Mouse (Mus musculus): ENCODE measurements around the gene Syvn1. TPM values are rescaled to one million over a fixed set of nuclear protein-coding genes. Genes with fewer than 3 reads are reported as not detected.

The Syvn1 gene
- 42.1 TPM for polyA plus RNA-seq (2015; fragmentation: Illumina TruSeq; extraction: RNeasy Lipid Tissue Mini Kit (QIAGEN cat#74804); ENCODE audit: insufficient read depth, low replicate concordance)

DNA sequence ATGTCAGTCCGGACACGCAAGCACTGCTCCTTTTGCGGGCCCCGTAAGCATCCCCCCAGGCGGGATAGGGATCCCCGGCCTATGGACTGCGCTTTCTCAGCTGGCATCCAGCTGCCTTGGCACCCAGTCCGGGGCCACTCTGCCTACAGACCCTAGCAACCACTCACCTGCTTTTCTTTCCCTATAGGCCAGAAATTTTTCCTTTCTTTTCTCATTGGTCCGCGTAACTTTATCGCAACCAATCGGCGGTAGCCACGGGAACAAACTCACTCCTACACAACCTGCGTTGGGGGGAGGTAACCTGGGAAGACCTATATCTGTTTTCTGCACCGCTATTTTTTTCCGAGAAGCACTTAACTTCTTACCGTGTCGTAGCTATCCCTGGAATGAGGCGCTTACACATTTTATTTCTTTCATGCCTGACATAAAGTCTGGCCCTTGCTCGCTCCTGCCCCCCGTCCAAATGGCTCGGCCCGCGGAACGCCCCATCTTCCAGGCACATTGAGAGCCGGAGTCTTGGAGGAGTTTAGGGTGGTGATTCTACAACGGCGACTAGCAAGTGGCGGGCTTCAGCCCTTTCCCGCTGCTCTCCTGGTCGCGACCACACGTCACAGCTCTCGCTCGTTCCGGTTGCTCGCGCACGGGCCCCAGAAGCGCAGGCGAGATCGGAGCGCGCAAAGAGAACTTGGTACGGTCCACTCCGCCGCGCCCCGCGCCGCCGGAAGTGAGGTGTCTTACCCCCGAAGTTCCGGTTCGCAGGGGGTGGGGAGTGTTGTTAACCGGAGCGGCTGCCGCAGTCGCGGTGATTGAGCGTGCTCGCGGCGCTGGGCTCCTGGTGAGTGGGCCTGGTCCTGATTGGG, at the start of gene Syvn1:
TSS of gene Syvn1 (plus strand) at position 283 of the 860 bp plus-strand sequence.

DNA sequence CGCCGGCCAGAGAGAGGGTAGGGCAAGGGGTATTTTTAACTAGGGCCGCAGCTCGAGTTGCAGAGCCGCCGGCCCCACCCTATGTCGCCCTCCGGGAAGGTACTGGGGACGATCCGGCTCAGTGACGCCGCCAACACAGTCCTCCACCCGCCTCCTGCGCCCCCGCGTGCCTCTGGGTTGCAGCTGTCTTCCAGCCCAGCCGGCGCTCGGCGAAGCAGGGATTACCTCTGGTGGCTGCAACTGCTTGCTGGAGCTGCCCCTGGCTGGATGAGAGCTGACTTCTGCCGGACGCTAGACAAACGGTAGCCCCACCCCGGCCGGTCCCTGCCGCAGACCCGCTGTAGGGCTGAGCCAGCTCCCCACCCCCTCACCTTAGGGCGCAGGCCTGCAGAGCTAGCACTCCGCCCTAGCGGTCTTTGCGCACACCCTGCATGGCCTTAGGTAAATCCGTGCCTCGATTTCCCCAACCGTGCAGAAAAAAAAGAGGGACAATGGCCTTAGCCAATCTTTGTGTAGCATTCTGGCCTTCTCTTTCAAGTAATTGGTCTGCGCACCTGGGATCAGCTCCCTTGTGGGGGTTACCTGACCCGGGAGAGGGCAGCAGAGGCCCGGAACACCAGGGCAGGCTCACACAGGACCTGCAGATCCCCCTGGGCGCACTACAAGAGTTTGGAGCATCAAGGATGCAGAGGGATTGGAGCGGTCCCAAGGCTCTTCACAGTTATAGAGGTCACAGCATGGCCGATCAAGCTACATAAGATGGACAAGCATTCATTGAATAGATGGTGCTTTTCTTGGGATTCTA, 30.7 kb upstream of the Syvn1 start, which contains the start of gene Capn1:
TSS of gene Capn1 (minus strand) at position 387 of the 805 bp plus-strand sequence.

GRCm38 (mm10) chr19:6057313-6058096, 11.1 kb downstream of the Syvn1 start, which contains the start of the genes Mrpl49 and Fau:
Mrpl49 (minus strand) TSS chr19:6057785.
Fau (plus strand) TSS chr19:6057844.

DNA sequence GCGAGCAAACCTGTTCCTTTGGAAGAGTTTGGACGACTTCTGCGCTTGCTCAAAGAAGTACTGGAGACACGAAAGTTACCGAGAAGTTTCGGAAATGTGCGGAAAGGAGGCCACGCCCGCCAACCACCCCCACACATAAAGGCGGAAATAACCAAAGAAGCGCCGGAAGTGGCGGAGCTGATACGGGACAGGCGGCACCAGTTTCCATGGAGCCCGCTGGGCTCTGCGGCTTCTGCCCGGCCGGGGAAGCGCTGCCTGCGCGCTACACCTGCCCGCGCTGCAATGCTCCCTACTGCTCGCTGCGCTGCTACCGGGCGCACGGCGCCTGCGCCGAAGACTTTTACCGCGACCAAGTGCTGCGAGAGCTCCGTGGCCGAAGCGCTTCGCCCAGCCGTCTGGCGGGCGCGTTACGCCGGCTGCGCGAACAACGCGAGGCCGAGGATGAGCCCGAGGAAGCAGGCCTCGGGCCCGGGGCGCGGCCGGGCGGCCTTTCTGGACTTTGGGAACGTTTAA, 14.7 kb downstream of the Syvn1 start, which contains the start of gene Znhit2:
TSS of gene Znhit2 (plus strand) at position 172 of the 513 bp plus-strand sequence.

GRCm38 (mm10) chr19:6067724-6068415, 21.5 kb downstream of the Syvn1 start, which contains the start of gene Tm7sf2:
Tm7sf2 (minus strand) TSS chr19:6068373.

GRCm38 (mm10) chr19:6076564-6077393, 30.4 kb downstream of the Syvn1 start, which contains the start of gene Vps51:
Vps51 (minus strand) TSS chr19:6077231.

DNA sequence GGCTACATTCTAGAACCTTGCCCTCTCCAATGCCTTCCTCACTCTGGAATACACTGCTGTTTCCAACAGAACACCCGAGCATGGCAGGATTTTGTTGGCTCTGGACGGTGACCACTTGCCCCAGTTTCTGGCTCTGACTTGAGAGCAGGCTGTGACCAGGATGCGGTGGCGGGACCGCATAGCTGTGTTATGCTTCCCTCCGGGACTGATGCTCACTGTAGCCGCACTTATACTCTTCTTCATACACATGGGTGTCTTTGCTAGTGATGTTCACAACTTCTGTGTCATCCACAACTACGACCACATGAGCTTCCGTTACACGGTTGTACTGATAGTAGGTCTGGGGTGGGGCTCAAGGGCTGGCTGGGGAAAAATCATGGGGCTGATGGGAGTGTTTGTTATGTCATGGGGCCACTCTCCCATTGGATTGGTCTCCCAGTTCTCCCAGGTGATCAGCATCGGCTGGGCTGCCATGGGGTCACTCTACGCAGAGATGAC, 33.7 kb downstream of the Syvn1 start, which contains the start of gene Tmem262:
TSS of gene Tmem262 (plus strand) at position 51 of the 498 bp plus-strand sequence.

GRCm38 (mm10) chr19:6082156-6082555, 35.8 kb downstream of the Syvn1 start, which contains the start of gene Gm28374:
Gm28374 (minus strand) TSS chr19:6082256.

GRCm38 (mm10) chr19:6084478-6085248, 38.3 kb downstream of the Syvn1 start, which contains the start of the genes Zfpl1 and Cdca5:
Zfpl1 (minus strand) TSS chr19:6084956.
Cdca5 (plus strand) TSS chr19:6084983.

GRCm38 (mm10) chr19:6094119-6094518, 47.7 kb downstream of the Syvn1 start, which contains the start of gene AC131692.1:
AC131692.1 (plus strand) TSS chr19:6094419.

Other genes with a start within 250 kb of the Syvn1 start
- 18.0 TPM for gene Frmd8, start 171.3 kb upstream of the Syvn1 start, polyA plus RNA-seq (2015; fragmentation: Illumina TruSeq; extraction: RNeasy Lipid Tissue Mini Kit (QIAGEN cat#74804); ENCODE audit: insufficient read depth, low replicate concordance)
- 35.5 TPM for gene Slc25a45, start 168.8 kb upstream of the Syvn1 start, polyA plus RNA-seq (2015; fragmentation: Illumina TruSeq; extraction: RNeasy Lipid Tissue Mini Kit (QIAGEN cat#74804); ENCODE audit: insufficient read depth, low replicate concordance)
- gene Tigd3, start 152.4 kb upstream of the Syvn1 start, polyA plus RNA-seq (2015; fragmentation: Illumina TruSeq; extraction: RNeasy Lipid Tissue Mini Kit (QIAGEN cat#74804); ENCODE audit: insufficient read depth, low replicate concordance): 0.84 TPM
- gene Dpf2, start 133.6 kb upstream of the Syvn1 start, polyA plus RNA-seq (2015; fragmentation: Illumina TruSeq; extraction: RNeasy Lipid Tissue Mini Kit (QIAGEN cat#74804); ENCODE audit: insufficient read depth, low replicate concordance): 103 TPM
- gene Cdc42ep2, start 121.8 kb upstream of the Syvn1 start, polyA plus RNA-seq (2015; fragmentation: Illumina TruSeq; extraction: RNeasy Lipid Tissue Mini Kit (QIAGEN cat#74804); ENCODE audit: insufficient read depth, low replicate concordance): 6.4 TPM
- gene Pola2, start 82.4 kb upstream of the Syvn1 start, polyA plus RNA-seq (2015; fragmentation: Illumina TruSeq; extraction: RNeasy Lipid Tissue Mini Kit (QIAGEN cat#74804); ENCODE audit: insufficient read depth, low replicate concordance): 30.6 TPM
- not detected for gene Slc22a20, start 60.4 kb upstream of the Syvn1 start, polyA plus RNA-seq (2015; fragmentation: Illumina TruSeq; extraction: RNeasy Lipid Tissue Mini Kit (QIAGEN cat#74804); ENCODE audit: insufficient read depth, low replicate concordance)
- 28.9 TPM for gene Capn1, start 30.7 kb upstream of the Syvn1 start, polyA plus RNA-seq (2015; fragmentation: Illumina TruSeq; extraction: RNeasy Lipid Tissue Mini Kit (QIAGEN cat#74804); ENCODE audit: insufficient read depth, low replicate concordance)
- gene Mrpl49, start 11.2 kb downstream of the Syvn1 start, polyA plus RNA-seq (2015; fragmentation: Illumina TruSeq; extraction: RNeasy Lipid Tissue Mini Kit (QIAGEN cat#74804); ENCODE audit: insufficient read depth, low replicate concordance): 48.0 TPM
- gene Fau, start 11.3 kb downstream of the Syvn1 start, polyA plus RNA-seq (2015; fragmentation: Illumina TruSeq; extraction: RNeasy Lipid Tissue Mini Kit (QIAGEN cat#74804); ENCODE audit: insufficient read depth, low replicate concordance): 1,233 TPM
- gene Znhit2, start 14.6 kb downstream of the Syvn1 start, polyA plus RNA-seq (2015; fragmentation: Illumina TruSeq; extraction: RNeasy Lipid Tissue Mini Kit (QIAGEN cat#74804); ENCODE audit: insufficient read depth, low replicate concordance): 0.99 TPM
- 8.7 TPM for gene Tm7sf2, start 21.8 kb downstream of the Syvn1 start, polyA plus RNA-seq (2015; fragmentation: Illumina TruSeq; extraction: RNeasy Lipid Tissue Mini Kit (QIAGEN cat#74804); ENCODE audit: insufficient read depth, low replicate concordance)
- gene Vps51, start 30.7 kb downstream of the Syvn1 start, polyA plus RNA-seq (2015; fragmentation: Illumina TruSeq; extraction: RNeasy Lipid Tissue Mini Kit (QIAGEN cat#74804); ENCODE audit: insufficient read depth, low replicate concordance): 47.4 TPM
- not detected for gene Tmem262, start 33.5 kb downstream of the Syvn1 start, polyA plus RNA-seq (2015; fragmentation: Illumina TruSeq; extraction: RNeasy Lipid Tissue Mini Kit (QIAGEN cat#74804); ENCODE audit: insufficient read depth, low replicate concordance)
- not detected for gene Gm28374, start 35.7 kb downstream of the Syvn1 start, polyA plus RNA-seq (2015; fragmentation: Illumina TruSeq; extraction: RNeasy Lipid Tissue Mini Kit (QIAGEN cat#74804); ENCODE audit: insufficient read depth, low replicate concordance)
- gene Zfpl1, start 38.4 kb downstream of the Syvn1 start, polyA plus RNA-seq (2015; fragmentation: Illumina TruSeq; extraction: RNeasy Lipid Tissue Mini Kit (QIAGEN cat#74804); ENCODE audit: insufficient read depth, low replicate concordance): 12.9 TPM
- gene Cdca5, start 38.4 kb downstream of the Syvn1 start, polyA plus RNA-seq (2015; fragmentation: Illumina TruSeq; extraction: RNeasy Lipid Tissue Mini Kit (QIAGEN cat#74804); ENCODE audit: insufficient read depth, low replicate concordance): 8.2 TPM
- 0.47 TPM for gene AC131692.1, start 47.8 kb downstream of the Syvn1 start, polyA plus RNA-seq (2015; fragmentation: Illumina TruSeq; extraction: RNeasy Lipid Tissue Mini Kit (QIAGEN cat#74804); ENCODE audit: insufficient read depth, low replicate concordance)
- not detected for gene Naaladl1, start 59.2 kb downstream of the Syvn1 start, polyA plus RNA-seq (2015; fragmentation: Illumina TruSeq; extraction: RNeasy Lipid Tissue Mini Kit (QIAGEN cat#74804); ENCODE audit: insufficient read depth, low replicate concordance)
- gene Sac3d1, start 72.1 kb downstream of the Syvn1 start, polyA plus RNA-seq (2015; fragmentation: Illumina TruSeq; extraction: RNeasy Lipid Tissue Mini Kit (QIAGEN cat#74804); ENCODE audit: insufficient read depth, low replicate concordance): 4.3 TPM
- 16.4 TPM for gene Snx15, start 81.7 kb downstream of the Syvn1 start, polyA plus RNA-seq (2015; fragmentation: Illumina TruSeq; extraction: RNeasy Lipid Tissue Mini Kit (QIAGEN cat#74804); ENCODE audit: insufficient read depth, low replicate concordance)
- 1.8 TPM for gene Batf2, start 94.4 kb downstream of the Syvn1 start, polyA plus RNA-seq (2015; fragmentation: Illumina TruSeq; extraction: RNeasy Lipid Tissue Mini Kit (QIAGEN cat#74804); ENCODE audit: insufficient read depth, low replicate concordance)
- 11.0 TPM for gene Arl2, start 95.0 kb downstream of the Syvn1 start, polyA plus RNA-seq (2015; fragmentation: Illumina TruSeq; extraction: RNeasy Lipid Tissue Mini Kit (QIAGEN cat#74804); ENCODE audit: insufficient read depth, low replicate concordance)
- gene Majin, start 137.8 kb downstream of the Syvn1 start, polyA plus RNA-seq (2015; fragmentation: Illumina TruSeq; extraction: RNeasy Lipid Tissue Mini Kit (QIAGEN cat#74804); ENCODE audit: insufficient read depth, low replicate concordance): not detected
- not detected for gene Gpha2, start 179.8 kb downstream of the Syvn1 start, polyA plus RNA-seq (2015; fragmentation: Illumina TruSeq; extraction: RNeasy Lipid Tissue Mini Kit (QIAGEN cat#74804); ENCODE audit: insufficient read depth, low replicate concordance)
- gene Ppp2r5b, start 189.3 kb downstream of the Syvn1 start, polyA plus RNA-seq (2015; fragmentation: Illumina TruSeq; extraction: RNeasy Lipid Tissue Mini Kit (QIAGEN cat#74804); ENCODE audit: insufficient read depth, low replicate concordance): 11.9 TPM
- gene Atg2a, start 195.1 kb downstream of the Syvn1 start, polyA plus RNA-seq (2015; fragmentation: Illumina TruSeq; extraction: RNeasy Lipid Tissue Mini Kit (QIAGEN cat#74804); ENCODE audit: insufficient read depth, low replicate concordance): 6.0 TPM
- gene Ehd1, start 230.1 kb downstream of the Syvn1 start, polyA plus RNA-seq (2015; fragmentation: Illumina TruSeq; extraction: RNeasy Lipid Tissue Mini Kit (QIAGEN cat#74804); ENCODE audit: insufficient read depth, low replicate concordance): 36.3 TPM